Mouse (Mus musculus) heart, embryonic 13.5 days (tissue): Measurements from ENCODE around the gene Marveld1. TPM values are rescaled to one million over a fixed set of nuclear protein-coding genes. Genes with fewer than 3 reads are reported as not detected.

Experiments used
- ATAC-seq: fragments of 200-750 bp; cut with Nextera tagmentation; 2 replicates; pipeline ENCODE4 v1.8.0; 2017; ENCODE audit warnings: moderate TSS enrichment; ENCODE audit not compliant: insufficient number of reproducible peaks, low FRiP score, low TSS enrichment; ENCODE audit errors: extremely low read depth
- H3K27ac ChIP-seq: fragments of 300-500 bp; sonication (generic); replicated peaks from 2 replicates; pipeline ENCODE4 v1.5.1; 2015; ENCODE audit warnings: moderate library complexity, mild to moderate bottlenecking, inconsistent platforms
- H3K27me3 ChIP-seq: fragments of 300-500 bp; sonication (generic); replicated peaks from 2 replicates; pipeline ENCODE4 v1.6.1; 2015; ENCODE audit warnings: mild to moderate bottlenecking, inconsistent platforms
- H3K36me3 ChIP-seq: fragments of 300-500 bp; sonication (generic); 2 replicates; pipeline ENCODE4 v1.6.1; 2015; ENCODE audit warnings: mild to moderate bottlenecking, inconsistent platforms
- H3K4me1 ChIP-seq: fragments of 300-500 bp; sonication (generic); 2 replicates; pipeline ENCODE4 v1.6.1; 2015; ENCODE audit warnings: inconsistent platforms
- H3K4me2 ChIP-seq: fragments of 300-500 bp; sonication (generic); 2 replicates; pipeline ENCODE4 v1.6.1; 2015; ENCODE audit warnings: inconsistent platforms, mild to moderate bottlenecking, moderate library complexity
- H3K4me3 ChIP-seq: fragments of 300-500 bp; sonication (generic); 2 replicates; pipeline ENCODE4 v1.5.1; 2015; ENCODE audit warnings: moderate library complexity, mild to moderate bottlenecking, inconsistent platforms
- H3K9ac ChIP-seq: fragments of 300-500 bp; sonication (generic); 2 replicates; pipeline ENCODE4 v1.6.1; 2015; ENCODE audit warnings: inconsistent platforms, mild to moderate bottlenecking, moderate library complexity
- H3K9me3 ChIP-seq: fragments of 300-500 bp; sonication (generic); 2 replicates; pipeline ENCODE4 v1.6.1; 2016; ENCODE audit warnings: inconsistent platforms
- WGBS: fragments of 180-500 bp; shearing (Covaris S2); methylation state at CpG from one replicate; pipeline ENCODE4 v1.1.7; 2015; ENCODE audit warnings: mixed read lengths; 5-methylcytosine and 5-hydroxymethylcytosine counted together
- polyA plus RNA-seq: library from polyadenylated mRNA; unstranded; fragments of >200 nt; fragmentation: Nextera tagmentation; extraction: Ambion mirVana; gene quantifications from 2 replicates; pipeline ENCODE4 v1.2.1, GENCODE M21; 2015

Marveld1 gene
- polyA plus RNA-seq, 1 experiment from 2014 or later, result 7.4 TPM

GRCm38 (mm10) chr19:42157493-42158237 lies 10.5 kb downstream of the Marveld1 start:
- H3K9ac ChIP-seq, result no peak overlapping the region
- peak overlapping the region; percentile 24 for H3K27ac ChIP-seq
- no peak for ATAC-seq
- no peaks in the 10 kb centered on the region for H3K27me3 ChIP-seq
- no peak overlapping the region for H3K4me2 ChIP-seq
- WGBS, result 38% methylated on average over 12 of the region's 12 CpGs
- H3K4me3 ChIP-seq, result no peak overlapping the region
- peaks cover 14% of the 10 kb centered on the region for H3K4me1 ChIP-seq
- no peaks in the 10 kb centered on the region for H3K9me3 ChIP-seq
- H3K36me3 ChIP-seq, result 0 out of 2 replicates have a peak, but pooled peaks cover 4% of the 10 kb centered on the region

GRCm38 (mm10) chr19:42158246-42159017 lies 11.2 kb downstream of the Marveld1 start:
- H3K27me3 ChIP-seq, result no peaks in the 10 kb centered on the region
- 19% methylated on average over 13 of the region's 13 CpGs for WGBS

GRCm38 (mm10) chr19:42163764-42164163 lies 16.6 kb downstream of the Marveld1 start, which contains the start of gene Zfyve27:
Gene Zfyve27 (plus strand): TSS chr19:42163951.
- Histone ChIP-seq H3K4me2 (no peak within 1 kb of the TSS), H3K9ac (no peak within 1 kb of the TSS), H3K27ac (no peak within 1 kb of the TSS), H3K4me1 (peaks cover 6% of the 10 kb centered on the region), H3K36me3 (no peaks in the 10 kb centered on the region), H3K27me3 (peaks cover 30% of the 10 kb centered on the region), H3K4me3 (no peak within 1 kb of the TSS), H3K9me3 (no peaks in the 10 kb centered on the region)
- WGBS, result 56% methylated on average over 5 of the region's 5 CpGs
- ATAC-seq, result no peak

More at GRCm38 (mm10) chr19:42158246-42159017, 11.2 kb downstream of the Marveld1 start:
- no peaks in the 10 kb centered on the region for H3K36me3 ChIP-seq
- peak overlapping the region; percentile 5; the same call in 1 of the 2 replicates for H3K4me3 ChIP-seq
- H3K4me1 ChIP-seq, result peaks cover 14% of the 10 kb centered on the region
- H3K9me3 ChIP-seq, result no peaks in the 10 kb centered on the region
- ATAC-seq, result no peak
- H3K9ac ChIP-seq, result 0 out of 2 replicates have a peak overlapping the region, but pooled peaks have one; percentile 16
- H3K4me2 ChIP-seq, result peak overlapping the region; percentile 41
- H3K27ac ChIP-seq, result peak overlapping the region; percentile 24

GRCm38 (mm10) chr19:42164188-42164587 lies 17.0 kb downstream of the Marveld1 start:
- H3K4me3 ChIP-seq, result no peak overlapping the region
- H3K27me3 ChIP-seq, result peaks cover 34% of the 10 kb centered on the region
- H3K9me3 ChIP-seq, result no peaks in the 10 kb centered on the region
- no peak for ATAC-seq
- WGBS, result 52% methylated on average over 7 of the region's 7 CpGs
- no peak overlapping the region for H3K4me2 ChIP-seq
- H3K27ac ChIP-seq, result no peak overlapping the region
- H3K36me3 ChIP-seq, result no peaks in the 10 kb centered on the region
- no peak overlapping the region for H3K9ac ChIP-seq
- peaks cover 5% of the 10 kb centered on the region; the same call in 1 of the 2 replicates for H3K4me1 ChIP-seq

GRCm38 (mm10) chr19:42166130-42166529 lies 18.9 kb downstream of the Marveld1 start:
- Histone ChIP-seq H3K9me3 (no peaks in the 10 kb centered on the region), H3K4me2 (peak overlapping the region; percentile 63), H3K27ac (no peak overlapping the region), H3K9ac (peak overlapping the region; percentile 71), H3K36me3 (no peaks in the 10 kb centered on the region), H3K27me3 (peaks cover 41% of the 10 kb centered on the region), H3K4me3 (peak overlapping the region; percentile 36), H3K4me1 (peaks cover 15% of the 10 kb centered on the region)
- 3% methylated on average over 12 of the region's 12 CpGs for WGBS
- ATAC-seq, result no peak

- no peak overlapping the region for H3K4me2 ChIP-seq
- no peak overlapping the region for H3K27ac ChIP-seq
- H3K4me3 ChIP-seq, result no peak overlapping the region
- no peaks in the 10 kb centered on the region for H3K36me3 ChIP-seq
- H3K9me3 ChIP-seq, result no peaks in the 10 kb centered on the region
- no peak for ATAC-seq
- peaks cover 21% of the 10 kb centered on the region for H3K4me1 ChIP-seq
- peaks cover 41% of the 10 kb centered on the region for H3K27me3 ChIP-seq
- no peak overlapping the region for H3K9ac ChIP-seq
- WGBS, result 40% methylated on average over 3 of the region's 3 CpGs
Measured at GRCm38 (mm10) chr19:42166766-42167165, 19.6 kb downstream of the Marveld1 start.

GRCm38 (mm10) chr19:42167489-42167888 lies 20.3 kb downstream of the Marveld1 start:
- ATAC-seq, result no peak
- WGBS, result 60% methylated on average over 9 of the region's 9 CpGs
- Histone ChIP-seq H3K4me3 (no peak overlapping the region), H3K4me2 (no peak overlapping the region), H3K4me1 (peaks cover 25% of the 10 kb centered on the region), H3K36me3 (no peaks in the 10 kb centered on the region), H3K9me3 (no peaks in the 10 kb centered on the region), H3K27ac (no peak overlapping the region), H3K9ac (no peak overlapping the region), H3K27me3 (peaks cover 41% of the 10 kb centered on the region)

GRCm38 (mm10) chr19:42169322-42169975 lies 22.2 kb downstream of the Marveld1 start:
- no peak for ATAC-seq
- Histone ChIP-seq H3K27ac (no peak overlapping the region), H3K9me3 (no peaks in the 10 kb centered on the region), H3K4me1 (peaks cover 27% of the 10 kb centered on the region), H3K9ac (no peak overlapping the region), H3K27me3 (peaks cover 38% of the 10 kb centered on the region), H3K36me3 (no peaks in the 10 kb centered on the region), H3K4me2 (peak overlapping the region; percentile 89), H3K4me3 (peak overlapping the region; percentile 77; the same call in 1 of the 2 replicates)
- 51% methylated on average over 10 of the region's 10 CpGs for WGBS

- H3K4me3 ChIP-seq, result peak overlapping the region; percentile 77
- WGBS, result 2% methylated on average over 56 of the region's 56 CpGs
- H3K9ac ChIP-seq, result peak overlapping the region; percentile 88
- H3K4me2 ChIP-seq, result peak overlapping the region; percentile 89
- H3K27ac ChIP-seq, result peak overlapping the region; percentile 36
- H3K4me1 ChIP-seq, result peaks cover 31% of the 10 kb centered on the region
- H3K36me3 ChIP-seq, result no peaks in the 10 kb centered on the region
- peak; percentile 89 for ATAC-seq
- no peaks in the 10 kb centered on the region for H3K9me3 ChIP-seq
- H3K27me3 ChIP-seq, result peaks cover 31% of the 10 kb centered on the region
Measured at GRCm38 (mm10) chr19:42170025-42170969, 23.1 kb downstream of the Marveld1 start.

GRCm38 (mm10) chr19:42176841-42177240 lies 29.6 kb downstream of the Marveld1 start:
- H3K4me1 ChIP-seq, result peaks cover 9% of the 10 kb centered on the region
- no peaks in the 10 kb centered on the region for H3K27me3 ChIP-seq
- H3K9ac ChIP-seq, result no peak overlapping the region
- H3K27ac ChIP-seq, result no peak overlapping the region
- H3K4me2 ChIP-seq, result no peak overlapping the region
- H3K36me3 ChIP-seq, result peaks cover 32% of the 10 kb centered on the region
- 67% methylated on average over 7 of the region's 7 CpGs for whole genome bisulfite sequencing
- ATAC-seq, result no peak
- H3K4me3 ChIP-seq, result no peak overlapping the region
- H3K9me3 ChIP-seq, result no peaks in the 10 kb centered on the region
